Mouse (Mus musculus): ENCODE data around the gene Coro1c.

The Coro1c gene

DNA sequence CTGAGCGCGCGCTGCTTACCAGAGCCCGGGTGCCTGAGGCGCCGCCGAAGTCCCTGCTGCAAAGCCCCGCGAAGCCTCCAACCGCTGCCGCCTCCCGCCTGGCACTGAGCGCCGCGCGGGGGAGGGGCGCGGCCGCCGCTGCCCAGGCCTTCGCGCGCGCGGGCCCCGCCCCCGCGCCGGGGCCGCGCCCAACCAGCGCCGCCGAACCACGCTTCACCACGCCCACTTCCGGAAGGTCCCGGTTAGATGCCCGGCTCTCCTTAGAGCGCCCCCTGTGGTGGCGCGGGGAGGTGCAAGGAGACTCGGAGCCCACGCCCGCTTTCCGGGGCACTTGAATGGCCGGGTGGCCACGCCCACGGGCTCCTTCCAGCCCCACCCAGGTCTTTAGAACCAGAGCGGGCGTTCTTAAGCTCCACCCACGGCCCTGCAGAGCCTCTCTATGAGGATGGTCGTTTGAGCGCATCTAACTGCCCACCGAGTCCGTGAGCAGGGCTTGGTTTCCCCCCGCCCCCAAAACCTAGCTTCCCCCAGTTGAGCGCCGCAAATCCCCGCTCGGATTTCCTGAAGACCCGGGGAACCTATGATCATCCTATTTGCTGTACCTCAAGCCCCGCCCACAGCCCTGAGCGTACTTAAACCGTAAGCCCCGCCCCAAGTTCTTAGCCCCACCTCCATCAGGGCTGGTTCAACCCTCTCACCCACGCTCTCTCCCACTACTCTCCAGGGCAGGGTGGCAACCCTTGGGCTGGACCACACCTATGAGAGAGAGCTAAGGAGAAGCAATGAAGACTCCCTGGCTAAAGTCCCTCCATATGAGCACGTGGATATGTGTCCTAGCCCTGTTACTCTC, at the start of gene Coro1c:
Coro1c (minus strand) TSS at position 167 of the 850 bp plus-strand sequence.
- peak; percentile 98 to 100 for DNase-seq

DNA sequence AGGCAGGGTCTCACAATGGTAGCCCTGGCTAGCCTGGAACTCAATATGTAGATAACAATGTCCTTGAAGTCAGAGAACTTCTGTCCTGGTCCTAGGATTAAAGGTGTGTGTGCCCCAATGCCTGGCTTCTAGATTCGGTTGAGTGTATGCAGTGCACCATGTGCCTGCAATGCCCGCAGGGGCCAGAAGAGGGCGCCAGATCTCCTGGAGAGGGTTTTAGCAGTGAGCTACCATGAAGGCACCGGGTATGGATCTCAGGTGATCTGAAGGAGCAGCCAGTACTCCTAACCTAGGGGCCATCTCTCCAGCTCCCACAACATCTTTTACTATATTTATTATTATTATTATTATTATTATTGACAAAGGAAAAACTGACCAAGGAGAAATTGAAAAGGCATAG, 48.0 kb upstream of the Coro1c start:
- peak; percentile 85 to 97 for DNase-seq

DNA sequence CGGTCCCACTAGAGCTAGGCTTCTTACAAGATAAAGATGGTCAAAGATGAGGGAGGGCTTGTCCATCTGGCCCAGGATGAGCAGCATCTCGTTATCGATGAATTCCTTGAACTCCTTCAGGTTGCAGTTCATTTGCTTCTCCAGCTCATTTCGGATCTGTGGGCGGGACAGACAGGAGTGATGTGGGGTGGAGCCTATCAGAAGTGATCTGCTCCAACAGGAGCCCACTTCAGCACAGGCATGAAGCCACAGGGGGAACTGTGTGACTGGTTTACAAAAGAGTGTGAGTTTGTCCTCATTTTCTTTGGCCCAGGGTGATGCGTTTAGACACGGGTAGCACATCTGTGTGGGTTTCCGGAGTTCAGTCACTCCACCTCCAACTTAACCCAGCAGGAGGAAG, 47.1 kb upstream of the Coro1c start:
- DNase-seq, result no peak

DNA sequence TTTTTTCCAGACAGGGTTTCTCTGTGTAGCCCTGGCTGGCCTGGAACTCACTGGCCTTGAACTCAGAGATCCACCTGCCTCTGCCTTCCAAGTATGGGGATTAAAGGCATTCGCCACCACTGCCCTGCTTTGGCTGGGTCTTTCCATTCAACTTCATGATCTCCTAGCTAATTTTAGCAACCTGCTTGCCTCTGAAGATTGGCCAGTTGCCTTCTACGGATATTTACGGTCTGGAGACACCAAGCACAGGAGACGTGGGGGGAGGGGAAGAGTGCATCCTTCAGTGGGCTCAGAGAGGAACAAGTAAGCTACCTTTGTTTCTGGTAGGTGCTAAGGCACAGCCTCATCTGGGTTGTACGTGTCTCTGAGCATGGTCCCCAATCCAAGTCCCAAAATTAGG, 46.7 kb upstream of the Coro1c start:
- DNase-seq, result no peak

DNA sequence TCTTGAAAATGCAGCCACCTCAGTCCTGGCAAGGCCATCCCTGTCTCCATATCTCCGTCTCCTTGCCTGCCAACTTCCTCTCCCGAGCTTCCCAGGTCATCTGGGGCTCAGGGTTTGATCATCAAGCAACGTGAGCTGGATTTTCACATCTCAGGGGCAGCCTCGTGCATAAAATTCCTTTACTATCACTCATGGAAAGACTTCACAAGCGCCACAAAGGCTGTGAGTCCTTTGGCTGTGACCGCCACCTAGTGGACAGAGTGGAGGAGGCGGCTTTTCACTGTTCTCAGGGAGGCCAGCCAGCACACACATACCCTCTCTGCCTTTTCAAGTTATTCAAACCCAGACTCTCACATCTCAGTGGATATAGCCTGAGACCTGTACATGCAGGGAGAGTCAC, 45.9 kb upstream of the Coro1c start:
- peak; percentile 77 to 91 for DNase-seq

DNA sequence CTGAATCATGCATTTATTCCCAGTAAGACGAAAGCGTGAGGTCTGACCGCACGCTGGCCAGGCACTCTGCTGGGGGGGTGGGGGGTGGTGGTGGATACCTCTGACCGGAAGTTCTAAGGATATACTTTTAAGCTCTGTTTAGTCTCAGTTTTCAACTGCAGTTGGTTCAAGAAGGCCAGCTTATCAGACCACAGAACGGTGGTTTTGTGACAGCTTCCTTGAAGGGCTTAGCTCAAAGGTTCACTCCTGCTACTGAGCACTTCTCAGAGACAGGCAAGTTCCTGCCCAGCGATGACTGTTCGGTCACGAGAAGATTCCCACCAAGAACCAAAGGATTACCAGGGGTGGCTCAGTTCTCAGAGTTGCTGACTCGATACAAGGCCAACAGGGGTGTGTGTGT, 44.0 kb upstream of the Coro1c start:
- DNase-seq, result no peak

DNA sequence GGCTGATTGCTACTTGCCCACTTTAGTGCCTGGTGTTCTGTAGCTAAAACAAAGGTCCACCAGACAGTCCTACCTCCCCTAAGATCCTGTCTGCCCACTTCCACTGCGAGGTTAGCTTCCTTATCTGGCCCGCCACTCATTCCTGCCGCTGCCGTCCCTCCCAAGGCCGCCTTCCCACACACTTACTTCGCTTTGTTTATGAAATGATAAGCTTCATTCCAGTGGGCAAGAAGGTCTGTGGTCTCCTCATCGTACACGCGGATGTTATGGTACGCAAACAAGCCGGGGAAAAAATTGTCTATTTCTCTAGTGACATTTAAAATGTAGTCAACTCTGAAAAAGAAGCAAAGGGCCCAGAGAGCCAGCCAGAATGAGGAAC, 43.1 kb upstream of the Coro1c start:
- no peak for DNase-seq

DNA sequence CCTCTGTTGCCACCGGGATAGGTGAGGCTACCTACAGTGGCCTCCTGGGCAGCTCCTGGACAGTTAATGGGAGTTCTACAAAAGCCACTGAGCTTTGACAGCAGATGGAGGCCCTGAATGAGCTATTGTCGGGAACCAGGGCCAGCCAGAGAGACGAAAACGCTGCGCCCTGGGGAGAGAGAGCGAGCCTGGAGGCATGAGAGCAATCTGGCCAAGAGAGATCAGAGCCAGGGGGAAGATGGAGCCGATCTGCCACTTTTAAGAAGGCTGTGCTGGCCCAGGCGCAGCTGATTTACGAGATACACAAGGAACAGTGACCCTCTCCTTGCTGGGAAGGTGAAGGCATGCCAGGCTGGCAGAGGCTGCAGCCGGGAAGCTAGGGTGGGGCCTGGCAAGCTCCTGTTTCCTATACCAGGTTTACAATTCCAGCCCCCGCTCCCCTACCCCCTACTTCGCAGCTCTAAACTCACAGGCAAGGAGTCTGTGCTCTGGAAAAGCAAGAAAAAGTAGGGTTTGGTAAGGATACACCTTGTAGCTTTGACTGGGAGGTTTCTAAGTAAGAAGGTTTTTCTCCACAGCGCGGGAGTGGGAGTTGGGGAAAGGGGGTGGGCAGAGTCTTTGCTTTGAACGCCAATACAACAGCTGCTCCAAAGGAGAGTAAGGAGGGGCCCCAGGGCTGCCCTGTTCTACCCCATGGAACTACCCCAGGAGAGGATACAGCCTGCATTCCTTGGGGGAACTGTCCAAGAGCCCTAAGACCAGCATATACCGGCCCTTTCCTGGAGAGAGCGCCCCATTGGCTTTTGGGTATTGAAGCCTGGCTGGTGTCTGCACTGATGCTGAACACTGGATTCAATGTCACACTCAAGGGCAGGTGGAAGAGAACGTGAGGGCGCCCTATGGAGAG, 42.5 kb upstream of the Coro1c start:
- no peak for DNase-seq

DNA sequence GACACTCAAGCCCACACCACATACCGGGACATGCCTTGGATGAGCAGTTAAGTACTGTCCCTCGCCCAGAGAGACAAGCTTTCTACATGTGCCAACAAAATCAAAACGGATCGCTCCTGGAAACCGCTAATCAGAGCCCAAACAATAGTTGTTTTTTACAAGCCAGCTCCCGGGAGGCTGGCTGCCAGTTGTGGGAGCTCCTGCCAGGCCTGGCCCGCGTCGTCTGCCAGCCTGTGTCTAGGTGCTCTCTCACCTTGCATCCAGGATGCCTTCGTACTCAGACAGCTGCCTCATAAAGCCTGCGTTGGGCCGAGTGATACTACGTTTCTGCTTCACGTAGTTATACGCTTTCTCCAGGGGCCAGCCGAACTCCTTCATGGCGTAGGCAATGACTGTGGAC, 41.6 kb upstream of the Coro1c start:
- DNase-seq, result no peak

DNA sequence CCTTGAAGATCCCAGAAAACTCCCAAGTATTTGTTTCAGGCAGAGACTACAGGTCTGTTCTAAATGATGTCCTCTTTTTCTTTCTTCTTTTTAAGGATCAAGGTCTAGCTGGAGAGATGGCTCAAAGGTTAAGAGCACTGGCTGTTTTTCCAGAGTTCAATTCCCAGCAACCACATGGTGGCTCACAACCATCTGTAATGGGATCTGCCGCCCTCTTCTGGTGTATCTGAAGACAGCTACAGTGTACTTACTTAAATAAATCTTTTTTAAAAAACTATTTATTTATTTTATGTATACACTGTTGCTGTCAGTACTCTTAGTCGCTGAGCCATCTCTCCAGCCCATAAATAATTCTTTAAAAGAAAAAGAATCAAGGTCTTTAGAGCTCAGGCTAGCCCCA, 38.7 kb upstream of the Coro1c start:
- no peak for DNase-seq

DNA sequence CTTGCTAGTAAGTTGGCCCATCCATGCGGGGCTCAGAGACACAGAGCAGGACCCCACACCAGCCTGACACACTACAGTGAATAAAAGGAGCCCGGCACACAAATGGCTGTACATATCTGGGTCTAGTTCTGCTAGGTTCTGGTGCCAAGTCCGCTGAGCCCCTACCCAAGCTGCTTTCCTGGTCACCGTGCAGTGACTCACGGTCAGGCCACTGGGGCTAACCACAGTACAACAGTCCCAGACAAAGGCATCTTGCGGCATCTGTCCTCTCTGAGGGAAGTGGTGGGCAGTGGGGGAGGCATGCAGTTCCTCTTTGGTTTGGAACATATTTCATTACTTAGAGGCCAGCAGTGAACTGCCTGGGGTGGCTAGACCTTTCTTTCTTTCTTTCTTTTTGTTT, 36.6 kb upstream of the Coro1c start:
- no peak for DNase-seq

DNA sequence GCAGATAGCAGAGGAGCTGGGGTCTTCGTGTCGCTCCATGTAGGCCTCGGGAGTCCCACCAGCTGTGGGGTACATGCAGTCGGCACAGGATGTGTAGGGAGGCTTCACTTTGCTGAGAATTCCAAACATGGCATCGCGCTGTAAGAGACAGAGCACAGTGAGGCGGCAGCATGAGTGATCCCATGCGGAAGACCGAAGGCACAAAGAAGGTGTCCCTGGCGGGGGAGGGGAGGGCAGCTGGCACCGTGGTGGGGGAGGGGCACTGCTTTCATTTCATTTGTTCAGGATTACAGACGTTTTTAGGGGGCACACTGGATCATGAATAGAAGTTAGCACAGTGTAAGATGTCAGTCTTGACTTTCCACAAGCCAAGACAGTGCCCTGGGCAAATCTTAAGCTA, 34.8 kb upstream of the Coro1c start:
- DNase-seq, result no peak

DNA sequence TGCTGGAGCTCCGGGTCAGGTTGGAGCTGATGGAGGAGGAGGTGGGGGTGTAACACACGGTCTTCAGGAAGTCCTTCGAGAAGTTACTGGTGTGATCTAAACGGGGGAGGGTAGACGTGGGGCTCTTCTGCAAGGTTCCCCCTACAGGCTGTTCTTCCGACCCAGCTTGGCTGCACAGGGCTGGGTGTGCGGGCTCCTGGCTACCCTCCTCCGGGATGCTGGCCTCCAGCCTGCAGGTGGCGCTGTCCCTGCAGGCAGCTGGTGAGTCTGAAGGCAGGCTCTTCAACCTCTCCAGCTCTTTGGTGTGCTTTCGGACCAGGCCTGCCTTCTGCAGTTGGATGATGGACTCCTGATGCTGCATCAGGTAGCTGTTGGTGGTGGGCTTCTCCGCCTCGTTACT, 34.0 kb upstream of the Coro1c start:
- DNase-seq, result peak in 1 of 2 experiments; percentile 65

DNA sequence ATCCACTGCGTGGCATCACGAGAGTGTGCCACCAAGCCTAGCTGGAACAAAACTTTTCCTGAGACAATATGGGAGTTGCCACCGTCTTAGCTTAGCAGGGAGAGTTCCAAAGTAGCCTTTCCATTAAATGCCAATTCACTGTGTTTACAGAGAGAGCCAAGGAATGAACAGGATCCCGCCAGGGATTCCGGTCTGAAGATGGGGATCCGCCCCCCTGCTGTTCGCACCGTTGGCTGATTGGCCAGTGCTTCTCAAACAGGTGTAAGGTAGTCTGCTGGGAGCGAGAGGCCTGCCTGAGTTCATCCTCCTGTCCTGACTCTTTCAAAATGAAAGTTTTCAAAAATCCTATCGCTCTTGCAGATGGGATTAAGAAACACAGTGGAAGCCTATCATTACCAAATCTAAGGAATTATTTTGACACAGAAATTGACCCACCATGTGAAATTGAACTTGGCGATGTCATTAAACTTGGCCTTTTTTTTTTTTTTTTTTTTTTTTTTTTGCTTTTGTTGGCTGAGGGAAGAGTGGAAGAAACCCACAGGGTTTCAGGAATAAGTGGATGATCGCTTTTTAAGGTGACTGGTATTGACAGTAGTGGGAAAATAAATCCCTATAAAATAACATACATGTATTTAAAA, 30.8 kb upstream of the Coro1c start:
- no peak for DNase-seq

DNA sequence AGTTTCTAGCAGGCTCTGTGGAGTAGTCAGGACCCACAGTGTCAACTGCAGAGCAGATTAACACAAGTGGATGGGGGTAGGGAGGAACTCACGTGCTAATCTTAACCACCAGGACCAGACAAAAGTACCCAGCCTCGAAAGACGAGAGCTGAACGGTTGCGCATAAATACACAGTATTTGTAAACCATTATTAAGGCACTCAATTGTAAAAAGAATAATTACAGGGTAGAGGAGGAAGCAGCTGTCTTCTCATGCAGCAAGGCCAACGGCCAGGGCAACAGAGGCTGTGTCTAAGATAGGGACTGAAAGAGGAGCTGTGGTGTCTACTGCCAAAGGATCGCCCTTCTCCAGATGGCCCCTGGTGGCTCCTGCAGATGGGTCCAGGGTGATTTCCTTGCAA, 29.1 kb upstream of the Coro1c start:
- no peak for DNase-seq

DNA sequence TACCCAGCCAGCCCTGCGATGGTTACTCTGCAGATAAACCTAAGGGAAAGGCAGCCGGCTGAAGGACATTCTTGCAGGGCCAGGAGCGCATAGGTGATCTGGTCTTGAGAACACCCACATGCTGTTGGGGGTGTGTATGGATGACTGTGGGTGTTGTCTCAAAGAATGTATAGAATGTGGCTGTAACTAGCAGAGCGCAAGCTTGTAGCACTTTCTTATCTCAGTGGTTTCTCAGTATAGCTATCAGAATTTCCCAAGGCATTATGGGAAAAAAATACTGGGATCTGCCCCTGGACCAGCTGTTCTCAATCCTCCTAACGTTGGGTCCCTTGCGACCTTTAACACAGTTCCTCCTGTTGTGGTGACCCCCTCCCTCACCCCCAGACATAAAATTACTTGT, 25.3 kb upstream of the Coro1c start:
- DNase-seq, result no peak

DNA sequence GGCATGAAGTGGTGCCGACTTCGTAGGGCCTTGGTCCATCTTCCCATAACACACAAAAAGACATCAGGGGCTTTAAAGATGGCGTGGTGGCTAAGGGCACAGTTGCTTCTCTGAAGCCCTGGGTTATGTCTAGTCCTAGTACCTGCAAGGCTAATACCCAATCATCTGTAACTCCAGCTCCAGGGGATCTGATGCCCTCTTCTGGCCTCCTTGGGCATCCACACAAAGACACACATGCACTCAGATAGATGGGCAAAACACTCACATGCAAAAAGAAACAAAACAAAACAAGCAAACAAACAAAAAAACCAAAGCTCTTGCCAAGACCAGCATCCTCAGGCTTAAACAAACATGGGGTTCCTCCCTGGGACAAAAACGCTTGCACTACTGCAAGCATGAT, 24.9 kb upstream of the Coro1c start:
- DNase-seq, result no peak

DNA sequence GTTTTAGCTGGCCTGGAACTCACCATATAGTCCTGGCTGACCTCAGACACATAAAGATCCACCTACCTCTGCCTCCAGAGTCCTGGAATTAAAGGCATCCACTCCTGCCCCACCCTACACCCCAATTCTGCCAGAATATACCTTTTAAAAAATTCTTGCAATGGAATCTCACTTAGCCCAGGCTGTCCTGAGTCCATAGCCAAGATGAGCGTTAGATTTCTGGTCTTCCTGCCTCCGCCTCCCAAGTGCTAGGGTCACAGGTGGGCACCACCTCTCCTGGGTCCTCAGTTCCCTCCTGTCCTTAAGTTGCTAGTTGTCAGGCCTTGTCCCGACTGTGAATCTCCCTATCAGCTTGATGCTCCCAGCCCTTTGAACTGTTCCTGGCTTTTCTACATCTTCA, 23.8 kb upstream of the Coro1c start:
- no peak for DNase-seq

DNA sequence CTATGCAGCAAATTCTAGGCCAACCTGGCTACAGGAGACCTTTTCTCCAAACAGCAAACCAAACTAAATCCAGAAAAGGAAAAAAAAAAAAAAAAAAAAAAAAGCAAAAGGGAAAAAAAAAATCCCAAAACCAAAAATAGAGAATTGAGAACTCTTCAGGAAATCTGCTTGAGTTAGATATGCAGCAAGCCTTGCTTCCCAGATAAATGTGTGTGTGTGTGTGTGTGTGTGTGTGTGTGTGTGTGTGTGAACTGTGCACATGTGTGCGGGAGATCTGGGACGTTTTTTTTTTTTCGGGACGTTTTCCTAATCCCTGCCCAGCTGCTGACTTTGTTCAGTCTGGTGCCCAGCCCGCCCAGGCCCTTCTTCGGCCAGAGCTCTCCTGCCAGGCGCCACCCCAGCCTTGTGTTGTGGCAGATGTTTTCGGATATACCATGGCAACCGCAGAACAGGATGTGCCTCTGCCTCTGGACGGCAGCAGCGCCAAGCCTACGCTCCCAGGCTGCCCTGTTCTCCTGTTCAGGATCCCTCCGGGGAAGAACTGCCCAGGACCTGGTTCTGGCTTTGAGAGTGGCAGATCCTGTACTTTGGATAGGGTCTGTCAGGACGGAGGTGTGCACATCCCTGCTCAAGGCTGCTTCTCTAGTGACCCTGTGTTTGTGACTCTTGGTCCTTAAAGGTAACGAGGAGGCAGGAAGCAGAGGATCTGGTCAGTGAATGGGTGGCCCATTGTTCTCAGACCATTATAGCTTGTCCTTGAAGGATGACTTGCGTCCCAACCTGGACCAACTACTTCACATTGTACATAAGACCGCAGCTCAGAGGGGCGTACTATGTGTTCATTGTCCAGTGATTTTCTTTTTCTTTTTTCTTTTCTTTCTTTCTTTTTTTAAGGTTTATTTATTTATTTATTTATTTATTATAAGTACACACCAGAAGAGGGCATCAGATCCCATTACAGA, 22.4 kb upstream of the Coro1c start:
- DNase-seq, result peak; percentile 62 to 69

DNA sequence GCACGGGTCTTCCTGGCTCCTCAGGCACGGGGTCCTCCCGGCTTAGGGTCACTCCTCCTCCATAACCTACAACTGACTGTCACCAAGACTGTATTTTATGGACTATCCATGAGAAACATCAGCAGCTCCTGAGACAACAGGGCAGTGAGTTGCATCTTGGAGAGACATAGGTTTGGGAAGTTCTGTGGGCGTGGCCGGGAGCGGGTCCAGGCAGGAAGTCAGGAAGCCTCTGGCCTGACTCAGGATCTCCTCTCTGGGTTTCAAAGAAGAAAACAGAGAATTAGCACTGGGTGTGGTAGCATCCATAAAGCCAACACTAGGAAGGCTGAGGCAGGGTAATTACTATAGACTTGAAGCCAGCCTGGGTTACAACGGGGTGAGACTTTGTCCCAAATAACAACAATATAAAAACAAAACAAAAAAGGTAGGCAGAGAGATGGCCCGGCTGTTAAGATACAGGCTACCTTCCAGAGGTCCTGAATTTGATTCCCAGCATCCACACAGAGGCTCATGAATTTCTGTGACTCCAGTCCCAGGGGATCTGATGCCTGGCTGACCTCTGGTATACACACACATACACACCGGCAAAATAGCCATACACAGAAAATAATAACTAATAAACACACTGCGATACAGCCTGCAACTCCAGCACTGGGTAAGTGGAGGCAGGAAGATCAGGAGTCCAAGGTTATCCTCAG, 21.5 kb upstream of the Coro1c start:
- peak; percentile 60 to 80 for DNase-seq

DNA sequence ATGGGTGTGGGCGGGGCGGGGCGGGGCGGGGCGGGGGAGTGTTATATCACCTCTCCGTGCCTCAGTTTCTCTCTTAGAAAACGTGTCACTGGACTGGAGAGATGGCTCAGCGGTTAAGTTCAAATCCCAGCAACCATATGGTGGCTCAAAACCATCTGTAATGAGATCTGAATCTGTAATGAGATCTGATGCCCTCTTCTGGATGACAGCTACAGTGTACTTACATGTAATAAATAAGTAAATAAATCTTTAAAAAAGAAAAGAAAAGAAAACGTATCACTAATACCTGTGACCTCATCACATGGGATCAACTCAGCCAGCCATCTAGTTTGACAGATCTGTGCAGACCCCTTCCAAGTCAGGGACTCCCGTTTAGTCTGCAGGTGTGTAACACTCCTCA, 21.0 kb upstream of the Coro1c start:
- no peak for DNase-seq

DNA sequence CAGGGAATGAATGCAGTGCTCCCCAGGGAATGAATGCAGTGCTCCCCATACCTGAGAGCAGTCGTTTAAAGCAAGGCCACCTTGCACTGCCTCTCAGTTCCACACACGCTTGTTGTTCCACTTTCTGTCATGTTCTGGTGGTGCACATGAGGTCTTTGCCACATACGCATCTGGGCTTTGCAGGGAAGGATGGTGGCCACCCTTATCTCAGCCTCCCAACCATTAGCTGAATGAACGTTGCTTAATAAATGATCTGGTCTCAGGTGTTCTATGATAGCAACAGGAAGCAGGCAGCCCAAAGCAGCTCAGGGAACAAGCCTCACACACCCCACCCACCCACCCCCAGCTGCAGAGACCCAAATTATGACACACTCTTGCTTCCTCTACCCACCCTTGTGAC, 16.1 kb upstream of the Coro1c start:
- no peak for DNase-seq
